Mouse (Mus musculus) lung, postnatal 0 days (tissue): ENCODE results near the gene H2-K1. TPM values are rescaled to one million over a fixed set of nuclear protein-coding genes. Genes with fewer than 3 reads are reported as not detected.
"Not testable (repeated sequence)": the region's sequence is repeated elsewhere in the genome, so short reads cannot be mapped to it uniquely, and the experiment has no call there.

Source experiments
- ATAC-seq: fragments of 200-750 bp; cut with Nextera tagmentation; 2 replicates; pipeline ENCODE4 v1.8.0; 2017; ENCODE audit warnings: moderate library complexity
- DNase-seq: peaks from one replicate; pipeline ENCODE4 v3.0.0-alpha.2; 2016; ENCODE audit warnings: low spot score
- H3K27ac ChIP-seq: fragments of 300-500 bp; sonication (generic); 2 replicates; pipeline ENCODE4 v1.5.1; 2014; ENCODE audit warnings: antibody characterized with exemption, mild to moderate bottlenecking, low read length, mixed read lengths
- H3K27me3 ChIP-seq: fragments of 300-500 bp; sonication (generic); replicated peaks from 2 replicates; pipeline ENCODE4 v1.6.1; 2014; ENCODE audit warnings: low read length, mixed read lengths; ENCODE audit not compliant: insufficient read depth
- H3K36me3 ChIP-seq: fragments of 300-500 bp; sonication (generic); 2 replicates; pipeline ENCODE4 v1.6.1; 2014; ENCODE audit warnings: low read length, mixed read lengths; ENCODE audit not compliant: insufficient read depth
- H3K4me1 ChIP-seq: fragments of 300-500 bp; sonication (generic); 2 replicates; pipeline ENCODE4 v1.6.1; 2014; ENCODE audit warnings: antibody characterized with exemption, low read depth, low read length, mixed read lengths; ENCODE audit not compliant: insufficient read depth
- H3K4me2 ChIP-seq: fragments of 300-500 bp; sonication (generic); replicated peaks from 2 replicates; pipeline ENCODE4 v1.6.1; 2014; ENCODE audit warnings: low read depth, mild to moderate bottlenecking, low read length, moderate library complexity, mixed read lengths
- H3K4me3 ChIP-seq: fragments of 300-500 bp; sonication (generic); 2 replicates; pipeline ENCODE4 v1.5.1; 2014; ENCODE audit warnings: low read depth, low read length
- H3K9ac ChIP-seq: fragments of 300-500 bp; sonication (generic); replicated peaks from 2 replicates; pipeline ENCODE4 v1.6.1; 2014; ENCODE audit warnings: low read depth, mild to moderate bottlenecking
- H3K9me3 ChIP-seq: fragments of 300-500 bp; sonication (generic); 2 replicates; pipeline ENCODE4 v1.6.1; 2016; ENCODE audit warnings: low read length, mixed read lengths
- CTCF ChIP-seq: IDR thresholded peaks from 2 replicates; pipeline ENCODE4 v1.5.1; 2016; ENCODE audit warnings: antibody characterized with exemption, mild to moderate bottlenecking
- EP300 ChIP-seq: IDR thresholded peaks from 2 replicates; pipeline ENCODE4 v1.6.1; 2016; ENCODE audit warnings: antibody characterized with exemption, mild to moderate bottlenecking, control low read depth
- WGBS: fragments of 180-500 bp; shearing (Covaris S2); extraction: QIAGEN DNeasy Blood & Tissue Kit; methylation state at CpG from one replicate; pipeline ENCODE4 v1.1.7; 2014; 5-methylcytosine and 5-hydroxymethylcytosine counted together
- polyA plus RNA-seq: library from polyadenylated mRNA; unstranded; fragments of >200 nt; fragmentation: Nextera tagmentation; extraction: Ambion mirVana; gene quantifications from 2 replicates; pipeline ENCODE4 v1.2.1, GENCODE M21; 2015

Gene H2-K1
- polyA plus RNA-seq, 1 experiment from 2014 or later: 222 TPM

- under 1% methylated on average over 33 of the region's 33 CpGs for WGBS
- Histone ChIP-seq H3K9ac (peak overlapping the region; percentile 96), H3K27me3 (no peaks in the 10 kb centered on the region), H3K27ac (peak overlapping the region; percentile 92), H3K4me1 (peaks cover 12% of the 10 kb centered on the region; the same call in 1 of the 2 replicates), H3K9me3 (no peaks in the 10 kb centered on the region), H3K4me3 (peak overlapping the region; percentile 60), H3K4me2 (peak overlapping the region; percentile 67), H3K36me3 (peaks cover 4% of the 10 kb centered on the region; the same call in 1 of the 2 replicates)
- DNase-seq (peak; percentile 52), ATAC-seq (peak; percentile 12)
- TF ChIP-seq EP300: 0 out of 2 replicates have a peak, but pooled peaks have one; percentile 13
- no peak for TF ChIP-seq CTCF
Measured at GRCm38 (mm10) chr17:33954646-33955554, 45.2 kb downstream of the H2-K1 start.

- Histone ChIP-seq H3K36me3 (peaks cover 4% of the 10 kb centered on the region; the same call in 1 of the 2 replicates), H3K9me3 (no peaks in the 10 kb centered on the region), H3K4me1 (peaks cover 12% of the 10 kb centered on the region; the same call in 1 of the 2 replicates), H3K4me3 (peak overlapping the region; percentile 60), H3K4me2 (peak overlapping the region; percentile 67), H3K9ac (peak overlapping the region; percentile 96), H3K27ac (no peak overlapping the region), H3K27me3 (no peaks in the 10 kb centered on the region)
- WGBS: 35% methylated on average over 5 of the region's 5 CpGs
- DNase-seq: no peak
- no peak for ATAC-seq
- no peak for TF ChIP-seq EP300
- TF ChIP-seq CTCF: no peak
Measured at GRCm38 (mm10) chr17:33953961-33954565, 46.1 kb downstream of the H2-K1 start.

GRCm38 (mm10) chr17:33953310-33953709 lies 46.8 kb downstream of the H2-K1 start:
- Histone ChIP-seq H3K36me3 (peaks cover 4% of the 10 kb centered on the region; the same call in 1 of the 2 replicates), H3K9ac (no peak overlapping the region), H3K4me2 (no peak overlapping the region), H3K4me3 (no peak overlapping the region), H3K9me3 (no peaks in the 10 kb centered on the region), H3K27ac (no peak overlapping the region), H3K4me1 (peaks cover 12% of the 10 kb centered on the region; the same call in 1 of the 2 replicates), H3K27me3 (no peaks in the 10 kb centered on the region)
- DNase-seq: no peak
- no peak for ATAC-seq
- TF ChIP-seq EP300 (no peak), CTCF (no peak)
- 78% methylated on average over 3 of the region's 3 CpGs for WGBS

DNA sequence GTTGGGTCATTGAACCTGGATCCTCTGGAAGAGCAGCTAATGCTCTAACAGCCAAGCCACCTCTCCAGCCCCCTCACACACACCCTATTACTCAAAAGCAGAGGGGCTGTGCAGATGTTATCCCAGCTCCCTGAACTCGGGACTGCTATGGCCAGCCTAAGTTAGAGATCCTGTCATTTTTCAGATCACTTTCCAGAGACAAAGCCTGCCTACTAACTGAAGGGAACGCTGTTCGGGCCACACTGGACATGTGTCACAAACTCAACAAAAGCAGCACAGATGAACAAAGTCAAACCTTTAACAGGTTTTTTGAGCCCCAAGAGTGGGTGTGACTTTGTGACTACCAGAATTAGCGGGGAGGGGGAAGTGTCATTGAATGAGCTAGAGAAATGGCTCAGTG lies 47.3 kb downstream of the H2-K1 start:
- no peak for ATAC-seq
- peaks cover 12% of the 10 kb centered on the region; the same call in 1 of the 2 replicates for H3K4me1 ChIP-seq

DNA sequence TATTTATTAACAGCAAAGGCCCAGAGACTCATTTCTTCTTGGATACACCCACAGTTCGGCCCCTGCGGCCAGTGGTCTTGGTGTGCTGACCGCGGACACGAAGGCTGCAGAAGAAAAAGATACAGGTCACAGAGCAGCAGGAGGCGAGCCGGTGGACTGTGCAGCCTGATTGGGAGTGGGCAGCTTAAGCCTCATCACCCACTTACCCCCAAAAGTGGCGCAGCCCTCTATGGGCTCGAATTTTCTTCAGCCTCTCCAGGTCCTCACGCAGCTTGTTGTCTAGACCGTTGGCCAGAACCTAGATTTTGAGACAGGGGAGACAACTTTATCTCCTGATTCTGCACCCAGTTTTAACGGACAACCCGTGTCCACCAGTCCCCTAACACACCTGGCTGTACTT lies 48.1 kb downstream of the H2-K1 start:
- not testable (repeated sequence) for ATAC-seq, H3K4me3 ChIP-seq, H3K9ac ChIP-seq, H3K9me3 ChIP-seq, H3K27me3 ChIP-seq, H3K36me3 ChIP-seq, DNase-seq
- H3K4me2 ChIP-seq: peak overlapping the region; percentile 76
- H3K4me1 ChIP-seq: peaks cover 12% of the 10 kb centered on the region; the same call in 1 of the 2 replicates
- 0 out of 2 replicates have a peak overlapping the region, but pooled peaks have one; percentile 64 for H3K27ac ChIP-seq
- WGBS: 76% methylated on average over 13 of the region's 13 CpGs

More for the DNA sequence above, 47.3 kb downstream of the H2-K1 start:
- H3K4me3 ChIP-seq: no peak overlapping the region
- H3K27ac ChIP-seq: no peak overlapping the region
- H3K9ac ChIP-seq: no peak overlapping the region
- H3K27me3 ChIP-seq: no peaks in the 10 kb centered on the region
- H3K9me3 ChIP-seq: no peaks in the 10 kb centered on the region
- WGBS: 74% methylated on average over 4 of the region's 4 CpGs
- TF ChIP-seq EP300 (no peak), CTCF (no peak)
- peaks cover 4% of the 10 kb centered on the region; the same call in 1 of the 2 replicates for H3K36me3 ChIP-seq
- H3K4me2 ChIP-seq: no peak overlapping the region
- no peak for DNase-seq
